Mouse (Mus musculus): ENCODE results near the gene Lrrc8a.

Lrrc8a gene

GRCm38 (mm10) chr2:30261064-30261736 is 23.7 kb downstream of the Lrrc8a start:
- no peak for DNase-seq (ENCODE audit: low spot score in 2 of 2)

GRCm38 (mm10) chr2:30261921-30262839 is 24.7 kb downstream of the Lrrc8a start:
- DNase-seq (ENCODE audit: low spot score in 2 of 2): no peak

DNA sequence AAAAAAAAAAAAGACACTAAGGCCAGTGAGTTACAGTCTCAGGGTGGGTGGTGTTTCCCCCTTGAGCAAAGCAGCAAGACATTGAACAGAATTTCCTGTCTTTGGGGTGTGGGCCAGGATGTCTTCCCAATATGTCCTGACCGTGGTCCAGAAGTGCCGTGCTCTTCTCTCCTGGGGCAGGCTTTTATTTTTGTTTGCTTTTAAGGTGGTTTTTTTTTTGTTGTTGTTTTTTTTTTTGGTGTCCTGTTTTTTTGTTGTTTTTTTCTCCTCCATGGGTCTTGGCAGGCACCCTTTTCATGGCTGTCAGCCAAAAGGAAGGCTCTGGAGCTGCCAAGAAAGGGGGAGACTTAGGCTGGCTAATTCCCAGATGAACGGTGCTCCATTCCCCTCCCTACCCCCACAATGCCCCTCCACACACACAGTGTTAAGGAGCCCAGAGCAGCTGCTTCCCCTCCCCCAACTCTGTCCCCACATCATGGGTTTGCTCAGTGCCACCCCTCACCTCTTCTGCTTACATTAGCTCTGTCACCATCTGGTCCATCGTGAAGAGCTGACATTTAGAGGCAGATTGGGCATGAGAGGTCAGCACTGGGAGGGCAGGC is 25.4 kb downstream of the Lrrc8a start:
- peak; percentile 82 to 86 for DNase-seq (ENCODE audit: low spot score in 2 of 2)

DNA sequence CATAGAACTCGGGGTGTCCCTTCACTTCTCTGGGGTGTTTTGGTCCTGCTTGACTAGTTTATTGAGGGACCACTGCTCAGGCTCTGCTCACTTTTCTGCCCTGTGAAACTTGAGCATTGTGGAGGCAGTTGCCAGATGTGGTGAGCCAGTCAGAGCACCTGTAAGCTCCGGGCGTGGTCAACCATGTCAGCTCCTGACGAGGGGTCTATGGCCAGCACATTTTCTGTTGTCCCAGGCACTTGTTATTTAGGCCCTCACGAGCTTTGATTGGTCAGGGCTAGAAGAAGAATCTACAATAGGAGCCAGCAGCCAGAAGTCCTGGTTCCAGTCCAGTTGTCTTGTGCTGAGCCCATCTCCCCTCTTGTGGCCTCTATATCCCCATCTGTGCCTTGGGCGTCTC is 26.3 kb downstream of the Lrrc8a start:
- no peak for DNase-seq (ENCODE audit: low spot score in 2 of 2)

DNA sequence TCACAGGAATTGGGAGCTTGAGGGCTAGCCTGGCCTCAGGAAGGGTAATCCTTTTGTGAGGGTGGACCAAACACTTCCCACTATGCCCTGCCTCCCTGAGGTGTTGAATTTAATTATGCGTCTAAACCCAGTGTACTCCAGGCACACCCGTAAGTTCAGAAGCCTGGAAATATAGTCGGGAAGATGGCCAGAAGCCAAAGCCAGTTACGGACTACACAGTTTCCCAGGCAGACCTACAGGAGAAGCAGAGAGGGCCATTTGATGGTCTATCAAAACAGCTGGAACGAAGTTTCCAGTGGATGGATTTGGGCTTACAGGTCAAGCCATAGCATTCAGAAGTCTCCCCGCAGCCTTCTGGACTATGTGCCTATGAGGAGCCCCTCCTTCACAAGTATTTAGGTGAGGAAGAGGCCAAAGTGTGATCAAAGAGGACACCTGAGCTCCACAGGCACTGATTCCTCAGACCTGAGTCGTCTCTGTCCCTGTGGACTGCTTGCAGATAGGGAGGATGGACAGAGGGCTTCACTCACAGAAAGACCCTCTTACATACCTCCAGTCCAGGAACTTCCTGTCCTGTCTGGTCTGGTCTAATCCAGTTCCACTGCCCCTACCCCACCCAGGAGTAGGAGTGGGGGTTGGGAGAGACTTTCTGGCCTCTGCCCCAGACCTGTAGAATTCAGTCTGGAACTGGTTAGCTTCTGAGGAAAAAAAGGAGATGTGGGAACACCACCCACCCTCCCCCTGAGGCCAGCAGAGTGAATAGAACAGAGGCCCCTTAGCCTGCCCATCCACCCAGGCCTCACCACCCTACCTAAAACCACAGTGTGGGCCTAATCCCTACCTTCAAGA is 27.4 kb downstream of the Lrrc8a start:
- DNase-seq (ENCODE audit: low spot score in 2 of 2): no peak

DNA sequence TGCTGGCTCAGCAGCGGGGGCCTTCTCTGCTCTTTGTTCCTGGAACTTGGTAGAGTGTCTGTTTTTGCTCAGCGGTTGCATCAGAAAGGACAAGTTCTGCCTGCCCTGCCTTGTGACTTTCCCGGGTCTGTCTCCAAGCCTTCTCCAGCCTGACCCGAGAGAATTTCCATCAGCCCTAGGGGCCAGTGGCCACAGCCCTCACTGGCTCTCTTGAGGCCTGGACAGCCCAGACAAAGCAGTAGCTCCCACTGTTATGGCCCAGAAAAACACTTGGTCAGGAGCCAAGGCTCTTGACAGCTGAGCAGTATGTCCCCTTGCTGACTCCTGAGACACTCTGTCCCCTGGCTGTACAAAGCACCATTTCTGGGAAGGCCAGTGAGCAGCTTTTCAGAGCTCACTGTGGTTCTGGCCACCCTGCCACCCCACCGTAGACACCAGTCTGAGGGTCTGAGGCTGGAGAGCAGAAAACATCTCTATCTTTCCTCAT is 28.3 kb downstream of the Lrrc8a start, which contains the start of gene Phyhd1:
Gene Phyhd1 (plus strand): TSS at position 437 of the 487 bp plus-strand sequence.
- DNase-seq (ENCODE audit: low spot score in 2 of 2): peak; percentile 78 to 83

GRCm38 (mm10) chr2:30266392-30266941 is 29.0 kb downstream of the Lrrc8a start:
- peak in 1 of 2 experiments; percentile 50 for DNase-seq (ENCODE audit: low spot score in 2 of 2)

- no peak for DNase-seq (ENCODE audit: low spot score in 2 of 2)
These were observed 30.0 kb downstream of the Lrrc8a start for GRCm38 (mm10) chr2:30267466-30267865.

GRCm38 (mm10) chr2:30268371-30268770 is 30.9 kb downstream of the Lrrc8a start:
- DNase-seq (ENCODE audit: low spot score in 2 of 2): no peak

DNA sequence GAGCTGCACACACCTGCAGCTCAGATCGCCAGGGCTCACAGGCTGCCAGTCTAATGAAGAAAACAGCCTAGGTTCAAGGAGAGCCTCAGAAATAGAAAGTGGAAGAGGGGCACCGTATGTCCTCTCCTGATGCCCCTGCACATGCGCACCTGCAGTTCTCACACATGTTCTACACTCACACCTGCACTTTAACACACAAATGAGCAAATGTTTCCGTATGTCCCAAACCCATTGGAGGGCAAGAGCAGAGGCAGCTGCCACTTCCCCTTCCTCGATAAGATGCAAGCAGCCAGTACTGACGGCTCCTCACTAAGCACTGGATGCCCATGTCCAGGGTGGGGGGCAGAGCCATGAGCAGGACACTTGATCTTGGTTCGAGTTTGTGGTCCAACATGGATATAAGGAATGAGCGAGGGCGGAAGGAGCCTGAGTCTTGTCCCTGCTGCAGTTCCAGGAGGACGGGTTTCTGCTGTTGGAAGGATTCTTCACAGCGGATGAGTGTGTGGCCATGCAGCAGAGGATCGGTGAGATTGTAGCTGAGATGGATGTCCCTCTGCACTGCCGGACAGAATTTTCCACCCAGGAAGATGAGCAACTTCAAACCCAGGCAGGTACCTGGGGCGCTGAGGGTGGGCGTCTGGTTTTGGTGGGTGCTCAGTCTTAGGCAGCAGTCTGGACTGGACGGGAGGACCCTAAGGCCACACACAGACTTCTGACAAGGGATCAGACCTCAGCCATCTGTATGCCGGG is 31.9 kb downstream of the Lrrc8a start:
- peak in 1 of 2 experiments; percentile 25 for DNase-seq (ENCODE audit: low spot score in 2 of 2)

GRCm38 (mm10) chr2:30270134-30270533 is 32.6 kb downstream of the Lrrc8a start:
- DNase-seq (ENCODE audit: low spot score in 2 of 2): peak; percentile 81 to 83

DNA sequence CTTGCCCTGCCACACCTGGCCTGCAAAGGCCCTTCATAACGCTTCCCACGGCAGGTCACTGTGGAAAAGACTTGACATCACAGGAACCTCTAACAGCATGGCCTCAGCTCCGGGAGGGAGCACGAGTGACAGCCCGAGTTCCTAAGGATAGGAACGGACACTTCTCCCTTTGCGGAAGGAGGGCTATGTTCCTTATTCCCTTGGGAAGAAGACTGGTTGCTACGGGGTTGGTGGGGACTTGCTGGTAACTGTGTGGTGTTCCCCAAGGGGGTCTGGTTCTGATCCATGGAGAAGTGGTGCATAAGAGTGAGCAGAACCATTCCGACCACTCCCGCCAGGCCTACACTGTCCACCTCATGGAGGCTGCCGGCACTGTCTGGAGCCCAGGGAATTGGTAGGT is 43.2 kb downstream of the Lrrc8a start, which contains the start of gene Gm28038:
Gene Gm28038 (plus strand): TSS at position 301 of the 400 bp plus-strand sequence.
- DNase-seq (ENCODE audit: low spot score in 2 of 2): no peak

- no peak for DNase-seq (ENCODE audit: low spot score in 2 of 2)
These were observed 44.1 kb downstream of the Lrrc8a start for GRCm38 (mm10) chr2:30281651-30282050.

DNA sequence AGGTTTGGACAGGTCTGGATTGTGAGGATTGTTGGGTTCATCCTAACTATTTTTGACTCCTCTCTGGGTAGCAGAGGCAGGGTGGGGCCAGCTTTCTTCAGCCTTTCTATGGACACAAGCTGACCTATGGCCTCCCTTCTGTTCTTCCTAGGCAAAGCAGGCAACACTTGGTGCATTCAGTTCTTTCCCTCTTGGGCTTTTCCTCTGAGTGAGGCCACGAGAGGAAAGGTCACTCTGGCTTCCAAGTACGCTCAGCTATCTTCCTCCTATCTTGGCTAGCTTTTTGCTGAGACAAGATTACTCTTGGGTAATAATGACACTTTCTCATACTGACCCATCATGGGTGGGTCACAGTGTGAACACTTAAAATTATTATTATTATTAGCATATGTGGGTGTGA is 45.7 kb downstream of the Lrrc8a start:
- no peak for DNase-seq (ENCODE audit: low spot score in 2 of 2)

- DNase-seq (ENCODE audit: low spot score in 2 of 2): no peak
These were observed 47.5 kb downstream of the Lrrc8a start for GRCm38 (mm10) chr2:30285004-30285403.

GRCm38 (mm10) chr2:30285416-30286181 is 48.1 kb downstream of the Lrrc8a start:
- peak; percentile 38 to 42 for DNase-seq (ENCODE audit: low spot score in 2 of 2)

- DNase-seq (ENCODE audit: low spot score in 2 of 2): peak; percentile 97 to 99
These were observed 48.9 kb downstream of the Lrrc8a start, which contains the start of the genes Dolk and Nup188 for GRCm38 (mm10) chr2:30286192-30287026. TSS of gene Dolk (minus strand) at chr2:30286334. TSS of gene Nup188 (plus strand) at chr2:30286397.

DNA sequence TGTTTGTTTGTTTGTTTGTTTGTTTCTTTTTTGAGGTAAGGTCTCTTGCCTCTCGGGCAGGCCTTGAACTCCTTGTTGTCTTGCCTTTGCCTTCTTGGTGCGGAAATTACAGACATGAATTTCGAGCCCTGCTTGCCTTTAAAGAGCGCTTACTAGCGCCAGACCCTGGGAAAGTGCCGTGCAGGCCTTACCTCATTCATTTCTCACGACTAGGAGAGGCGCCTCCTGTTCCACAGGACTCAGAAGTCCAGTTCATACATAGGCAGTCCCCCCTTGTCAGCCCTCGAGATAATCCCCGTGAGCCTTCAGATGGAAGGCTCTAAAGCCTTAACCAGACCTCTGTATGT is 49.5 kb downstream of the Lrrc8a start:
- DNase-seq (ENCODE audit: low spot score in 2 of 2): no peak

All from right cerebral cortex, postnatal 10 days (tissue).